Mouse (Mus musculus): ENCODE results near the gene Nlrp3. TPM values are rescaled to one million over a fixed set of nuclear protein-coding genes. Genes with fewer than 3 reads are reported as not detected.

Nlrp3 gene
- polyA plus RNA-seq (2015; fragmentation: Nextera tagmentation; extraction: Ambion mirVana): 0.08 and 0.32 TPM in 2 replicates

DNA sequence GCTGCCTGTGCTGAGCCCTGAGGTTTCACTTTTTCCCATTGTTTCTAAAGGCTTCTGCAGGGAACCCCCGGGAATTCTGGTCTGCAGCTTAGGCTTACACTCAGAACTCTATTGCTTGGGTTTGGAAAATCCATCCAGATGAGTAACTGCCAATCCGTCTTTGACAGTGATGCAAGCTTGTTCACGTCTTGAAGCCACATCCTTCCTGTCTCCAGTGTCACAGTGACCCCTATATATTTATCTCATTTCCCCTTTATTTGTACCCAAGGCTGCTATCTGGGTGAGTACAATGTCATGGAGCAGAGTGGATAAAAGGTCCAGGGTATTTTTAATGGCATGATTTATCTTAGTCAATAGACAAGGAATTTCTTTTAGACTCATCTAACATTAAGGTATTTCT lies at the start of gene Nlrp3:
Nlrp3 (plus strand) TSS at position 245 of the 400 bp plus-strand sequence.
- H3K9me3 ChIP-seq (replicated peaks): no peaks in the 10 kb centered on the region
- peaks cover 14% of the 10 kb centered on the region for H3K4me1 ChIP-seq
- no peak for ATAC-seq (replicated peaks; ENCODE audit: low FRiP score)
- WGBS: 41% methylated on average over 3 of the region's 3 CpGs
- H3K4me3 ChIP-seq (replicated peaks): no peak within 1 kb of the TSS
- H3K36me3 ChIP-seq: no peaks in the 10 kb centered on the region
- H3K4me2 ChIP-seq: no peak within 1 kb of the TSS
- H3K9ac ChIP-seq: no peak within 1 kb of the TSS
- H3K27me3 ChIP-seq: no peaks in the 10 kb centered on the region
- H3K27ac ChIP-seq: no peak within 1 kb of the TSS

DNA sequence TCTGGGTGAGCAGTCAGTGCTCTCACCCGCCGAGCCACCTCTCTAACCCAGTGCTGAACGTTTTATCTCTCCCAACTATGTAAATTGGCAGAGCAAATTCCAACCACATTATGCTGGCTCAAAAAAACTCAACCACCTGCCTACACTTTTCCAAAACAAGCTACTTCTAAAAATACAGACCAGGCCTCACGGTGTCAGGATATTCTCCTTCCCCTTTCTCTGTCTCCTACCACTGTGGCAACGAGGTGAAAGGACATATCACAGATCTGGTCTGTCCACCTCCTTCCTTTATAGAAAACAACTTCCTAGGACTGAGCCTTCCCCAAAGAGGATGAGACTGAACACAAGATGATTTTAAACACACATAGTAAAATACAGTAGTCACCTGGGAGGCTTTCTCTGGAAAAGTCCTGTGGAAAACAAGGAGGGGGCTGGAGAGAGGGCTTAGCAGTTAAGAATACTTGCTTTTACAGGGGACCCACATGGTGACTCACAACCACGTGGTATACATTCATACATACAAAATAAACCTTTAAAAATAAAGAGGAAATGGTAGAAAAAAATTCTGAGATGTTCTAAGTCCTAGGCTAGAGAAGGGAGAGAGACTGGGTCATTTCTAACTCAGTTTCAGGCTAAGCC lies 44.6 kb upstream of the Nlrp3 start:
- 85% methylated on average over 6 of the region's 6 CpGs for WGBS

DNA sequence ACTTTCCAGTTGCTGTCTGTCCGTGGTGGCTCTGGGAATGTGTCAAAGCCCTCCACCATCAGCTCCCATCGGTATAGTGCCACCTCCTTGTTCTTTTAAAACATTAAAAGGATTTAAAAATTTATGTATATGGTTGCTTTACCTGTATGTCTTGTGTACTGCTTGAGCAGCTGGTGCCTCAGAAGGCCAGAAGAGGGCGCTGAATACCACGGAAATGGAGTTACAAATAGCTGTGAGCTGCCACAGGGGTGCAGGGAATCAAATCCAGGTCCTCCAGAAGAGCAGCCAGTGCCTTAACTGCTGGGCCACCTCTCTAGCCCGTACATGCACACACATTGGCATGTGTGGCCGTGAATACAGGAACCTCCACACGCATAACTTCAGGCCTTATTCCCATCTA lies 43.6 kb upstream of the Nlrp3 start:
- no peak for ATAC-seq (replicated peaks; ENCODE audit: low FRiP score)
- Histone ChIP-seq H3K27me3 (no peaks in the 10 kb centered on the region), H3K4me3 (replicated peaks) (no peak overlapping the region), H3K4me2 (no peak overlapping the region), H3K9me3 (replicated peaks) (no peaks in the 10 kb centered on the region), H3K27ac (no peak overlapping the region), H3K4me1 (no peaks in the 10 kb centered on the region), H3K9ac (no peak overlapping the region), H3K36me3 (peaks cover 100% of the 10 kb centered on the region)
- 93% methylated on average over 7 of the region's 7 CpGs for WGBS

More for the DNA sequence above, 44.6 kb upstream of the Nlrp3 start:
- Histone ChIP-seq H3K4me1 (no peaks in the 10 kb centered on the region), H3K4me3 (replicated peaks) (no peak overlapping the region), H3K4me2 (no peak overlapping the region), H3K9me3 (replicated peaks) (no peaks in the 10 kb centered on the region), H3K27ac (no peak overlapping the region), H3K36me3 (peaks cover 100% of the 10 kb centered on the region), H3K9ac (no peak overlapping the region), H3K27me3 (no peaks in the 10 kb centered on the region)
- no peak for ATAC-seq (replicated peaks; ENCODE audit: low FRiP score)

- H3K4me1 ChIP-seq: peaks cover 16% of the 10 kb centered on the region
- 92% methylated on average over 5 of the region's 5 CpGs for WGBS
- no peak overlapping the region for H3K4me2 ChIP-seq
- H3K36me3 ChIP-seq: peaks cover 74% of the 10 kb centered on the region
- ATAC-seq (replicated peaks; ENCODE audit: low FRiP score): no peak
- no peaks in the 10 kb centered on the region for H3K9me3 ChIP-seq (replicated peaks)
- no peaks in the 10 kb centered on the region for H3K27me3 ChIP-seq
- H3K9ac ChIP-seq: no peak overlapping the region
- H3K4me3 ChIP-seq (replicated peaks): no peak overlapping the region
- no peak overlapping the region for H3K27ac ChIP-seq
These were observed 39.2 kb upstream of the Nlrp3 start for GRCm38 (mm10) chr11:59501978-59502700.

DNA sequence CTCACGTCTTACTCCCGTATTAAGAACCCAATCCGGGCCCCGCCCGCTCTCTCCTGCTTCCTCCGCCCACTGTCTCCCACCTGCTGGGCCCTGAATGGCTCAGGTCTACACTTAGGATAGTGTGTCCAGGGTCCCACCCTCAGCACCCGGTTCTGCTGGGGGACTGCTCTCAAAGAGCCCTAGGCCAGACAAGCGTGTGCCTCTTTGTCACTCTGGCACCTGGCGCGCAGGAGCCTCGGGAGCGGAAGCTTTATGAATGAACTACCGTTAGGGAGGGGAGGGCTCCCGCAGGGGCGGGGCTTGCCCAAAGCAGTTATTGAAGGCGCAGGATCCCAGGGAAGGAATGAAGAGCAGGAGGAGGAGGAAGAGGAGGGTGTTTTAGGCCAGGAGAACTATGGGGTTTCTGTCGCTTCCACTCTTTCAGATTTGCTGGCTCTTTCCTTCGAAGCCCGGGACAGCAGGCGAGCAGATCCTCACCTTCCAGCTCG lies 36.0 kb upstream of the Nlrp3 start:
- H3K27ac ChIP-seq: peak overlapping the region; percentile 98
- H3K4me3 ChIP-seq (replicated peaks): peak overlapping the region; percentile 91
- peak overlapping the region; percentile 97 for H3K9ac ChIP-seq
- peaks cover 54% of the 10 kb centered on the region for H3K36me3 ChIP-seq
- ATAC-seq (replicated peaks; ENCODE audit: low FRiP score): peak; percentile 48
- peak overlapping the region; percentile 75 for H3K4me2 ChIP-seq
- H3K27me3 ChIP-seq: no peaks in the 10 kb centered on the region
- no peaks in the 10 kb centered on the region for H3K9me3 ChIP-seq (replicated peaks)
- WGBS: under 1% methylated on average over 21 of the region's 21 CpGs
- peaks cover 31% of the 10 kb centered on the region for H3K4me1 ChIP-seq

- Histone ChIP-seq H3K4me3 (replicated peaks) (peak overlapping the region; percentile 91), H3K9ac (peak overlapping the region; percentile 97), H3K27me3 (no peaks in the 10 kb centered on the region), H3K36me3 (peaks cover 53% of the 10 kb centered on the region), H3K27ac (peak overlapping the region; percentile 98), H3K9me3 (replicated peaks) (no peaks in the 10 kb centered on the region), H3K4me2 (peak overlapping the region; percentile 75), H3K4me1 (peaks cover 31% of the 10 kb centered on the region)
- ATAC-seq (replicated peaks; ENCODE audit: low FRiP score): peak; percentile 95
- under 1% methylated on average over 61 of the region's 71 CpGs for WGBS
These were observed 35.3 kb upstream of the Nlrp3 start for GRCm38 (mm10) chr11:59505839-59506712.

DNA sequence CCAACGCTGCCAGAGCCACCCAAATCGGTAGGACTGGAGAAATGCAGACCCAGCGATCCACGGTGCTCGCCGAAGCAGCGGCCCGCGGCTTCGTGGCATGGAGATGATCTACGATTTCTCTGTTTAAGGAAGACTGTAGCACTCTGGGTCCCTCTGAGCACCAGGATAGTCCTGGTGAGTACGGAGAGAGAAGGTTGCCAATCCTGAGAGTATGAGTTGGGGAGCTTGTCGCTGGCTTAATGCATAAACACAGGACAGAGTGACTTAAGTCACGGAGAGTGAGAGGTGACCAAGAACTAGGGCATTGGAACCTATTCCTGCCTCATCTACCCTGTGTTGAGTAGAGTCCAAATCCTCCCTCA lies 34.7 kb upstream of the Nlrp3 start:
- peak overlapping the region; percentile 91 for H3K4me3 ChIP-seq (replicated peaks)
- ATAC-seq (replicated peaks; ENCODE audit: low FRiP score): peak; percentile 7; the same call in 1 of the 2 replicates
- H3K4me1 ChIP-seq: peaks cover 31% of the 10 kb centered on the region
- peak overlapping the region; percentile 97 for H3K9ac ChIP-seq
- H3K4me2 ChIP-seq: peak overlapping the region; percentile 75
- under 1% methylated on average over 14 of the region's 14 CpGs for WGBS
- H3K36me3 ChIP-seq: peaks cover 51% of the 10 kb centered on the region
- peak overlapping the region; percentile 98 for H3K27ac ChIP-seq
- H3K27me3 ChIP-seq: no peaks in the 10 kb centered on the region
- no peaks in the 10 kb centered on the region for H3K9me3 ChIP-seq (replicated peaks)

DNA sequence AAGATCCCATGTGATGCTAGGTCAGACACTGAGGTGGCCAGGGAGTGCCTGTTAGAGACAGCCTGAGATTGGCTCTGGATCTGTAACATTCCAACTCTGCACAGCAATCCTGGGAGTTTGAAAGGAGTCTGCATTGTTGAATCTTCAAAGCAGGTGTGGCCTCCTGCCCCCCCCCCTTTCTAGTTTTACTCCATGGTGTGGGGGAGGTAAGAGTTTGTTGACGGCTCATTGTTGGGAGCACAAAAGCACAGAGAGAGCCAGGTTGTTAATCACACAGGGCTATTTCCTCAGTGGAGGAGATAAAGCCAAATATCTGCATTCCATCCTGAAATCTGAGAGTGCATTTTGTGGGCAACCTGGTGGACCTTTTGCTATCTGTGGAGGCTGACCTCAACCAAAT lies 29.8 kb upstream of the Nlrp3 start:
- WGBS: 25% methylated on average over 1 of the region's 1 CpGs
- no peak for ATAC-seq (replicated peaks; ENCODE audit: low FRiP score)

DNA sequence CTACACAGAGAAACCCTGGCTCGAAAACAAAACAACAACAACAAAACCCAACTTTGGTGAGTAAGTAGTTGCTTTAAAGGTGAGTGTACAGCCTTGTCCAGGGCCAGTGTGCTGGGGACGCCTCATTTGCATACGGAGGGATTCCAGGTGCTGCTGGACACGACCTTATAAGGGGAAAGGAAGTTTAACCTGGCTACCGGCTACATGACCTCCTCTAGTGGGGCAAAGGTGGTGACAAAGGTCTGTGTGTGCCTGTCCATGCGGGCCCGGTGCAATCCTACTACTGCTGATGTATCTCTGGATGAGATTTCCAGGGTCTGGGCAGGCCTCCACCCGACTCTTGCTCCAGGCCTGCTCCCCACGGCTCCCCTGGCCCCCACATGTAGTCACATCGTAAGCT lies 28.6 kb upstream of the Nlrp3 start:
- no peak for ATAC-seq (replicated peaks; ENCODE audit: low FRiP score)
- Histone ChIP-seq H3K27me3 (no peaks in the 10 kb centered on the region), H3K9me3 (replicated peaks) (no peaks in the 10 kb centered on the region), H3K36me3 (peaks cover 23% of the 10 kb centered on the region), H3K27ac (no peak overlapping the region), H3K4me3 (replicated peaks) (no peak overlapping the region), H3K4me1 (peaks cover 9% of the 10 kb centered on the region), H3K9ac (no peak overlapping the region), H3K4me2 (no peak overlapping the region)
- 83% methylated on average over 10 of the region's 10 CpGs for WGBS

More for the DNA sequence above, 29.8 kb upstream of the Nlrp3 start:
- Histone ChIP-seq H3K4me1 (peaks cover 21% of the 10 kb centered on the region), H3K27me3 (no peaks in the 10 kb centered on the region), H3K36me3 (peaks cover 23% of the 10 kb centered on the region), H3K27ac (no peak overlapping the region), H3K9me3 (replicated peaks) (no peaks in the 10 kb centered on the region), H3K9ac (no peak overlapping the region), H3K4me2 (no peak overlapping the region), H3K4me3 (replicated peaks) (no peak overlapping the region)

- Histone ChIP-seq H3K27ac (no peak overlapping the region), H3K27me3 (no peaks in the 10 kb centered on the region), H3K4me3 (replicated peaks) (no peak overlapping the region), H3K9ac (no peak overlapping the region), H3K4me1 (peaks cover 7% of the 10 kb centered on the region; the same call in 1 of the 2 replicates), H3K36me3 (peaks cover 20% of the 10 kb centered on the region), H3K4me2 (no peak overlapping the region), H3K9me3 (replicated peaks) (no peaks in the 10 kb centered on the region)
- WGBS: 81% methylated on average over 3 of the region's 3 CpGs
- ATAC-seq (replicated peaks; ENCODE audit: low FRiP score): no peak
These were observed 27.8 kb upstream of the Nlrp3 start for GRCm38 (mm10) chr11:59513556-59513955.

- Histone ChIP-seq H3K27me3 (no peaks in the 10 kb centered on the region), H3K27ac (no peak overlapping the region), H3K4me2 (no peak overlapping the region), H3K9ac (no peak overlapping the region), H3K4me1 (peaks cover 9% of the 10 kb centered on the region), H3K4me3 (replicated peaks) (no peak overlapping the region), H3K9me3 (replicated peaks) (no peaks in the 10 kb centered on the region), H3K36me3 (peaks cover 15% of the 10 kb centered on the region)
- ATAC-seq (replicated peaks; ENCODE audit: low FRiP score): no peak
- WGBS: 67% methylated on average over 6 of the region's 6 CpGs
These were observed 27.0 kb upstream of the Nlrp3 start for GRCm38 (mm10) chr11:59514381-59514780.

- Histone ChIP-seq H3K9ac (no peak overlapping the region), H3K4me3 (replicated peaks) (no peak overlapping the region), H3K27ac (no peak overlapping the region), H3K36me3 (peaks cover 11% of the 10 kb centered on the region), H3K4me2 (no peak overlapping the region), H3K27me3 (no peaks in the 10 kb centered on the region), H3K4me1 (peaks cover 13% of the 10 kb centered on the region), H3K9me3 (replicated peaks) (no peaks in the 10 kb centered on the region)
- 54% methylated on average over 3 of the region's 3 CpGs for WGBS
- no peak for ATAC-seq (replicated peaks; ENCODE audit: low FRiP score)
These were observed 26.6 kb upstream of the Nlrp3 start for GRCm38 (mm10) chr11:59514789-59515188.

All from kidney, embryonic 15.5 days (tissue).